Mouse (Mus musculus) G1E (cell line): Measurements from ENCODE around the gene Aldh3b2.
"Not testable (repeated sequence)": the region's sequence is repeated elsewhere in the genome, so short reads cannot be mapped to it uniquely, and the experiment has no call there.

Experiments
- CTCF ChIP-seq: IDR thresholded peaks from 2 replicates; pipeline ENCODE4 v1.5.1; 2012; ENCODE audit warnings: low read depth, low read length, inconsistent platforms, mixed read lengths
- POLR2AphosphoS5 ChIP-seq: IDR thresholded peaks from 2 replicates; pipeline ENCODE4 v1.6.1; 2012; ENCODE audit warnings: low read depth, low read length, inconsistent platforms; ENCODE audit not compliant: insufficient replicate concordance
- TAL1 ChIP-seq: conservative IDR thresholded peaks from 2 replicates; pipeline ENCODE4 v1.6.1; 2012; ENCODE audit warnings: low read depth, low read length, inconsistent platforms, mixed read lengths

DNA sequence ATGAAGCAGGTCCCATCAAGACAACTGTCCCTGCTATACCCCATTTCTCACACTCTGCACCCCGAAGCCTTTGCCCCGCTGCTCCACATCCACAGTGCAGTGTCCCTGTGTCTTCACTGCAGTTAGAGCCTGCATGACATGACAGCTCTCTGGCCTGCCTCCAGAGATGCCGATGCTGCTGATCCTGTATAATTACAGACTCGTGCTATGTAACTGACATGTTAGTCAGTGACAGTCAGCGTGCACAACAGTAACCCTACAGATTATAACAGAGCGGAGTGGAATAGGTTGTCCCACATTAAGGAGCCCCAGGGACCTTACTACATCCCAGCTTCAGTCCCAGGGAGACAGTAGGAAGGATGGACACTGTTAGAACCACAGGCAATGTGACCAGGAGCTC is 2.5 kb downstream of the Aldh3b2 start:
- TF ChIP-seq CTCF, POLR2AphosphoS5, TAL1: not testable (repeated sequence)
